Comparison of ENCODE assay signal across 9 mouse cellular contexts in genomic region chr5:88766863-88767262, GRCm38 (mm10). TPM values are rescaled to one million over a fixed set of nuclear protein-coding genes. Genes with fewer than 3 reads are reported as not detected.
A peak's percentile ranks its signal among the peaks of the same experiment; 100 is the strongest.
DNase-seq lines count a peak whose midpoint lies in the region; ATAC-seq lines count a peak whose summit lies in the region.
"Had no signal": no experiment of that assay in that cellular context is flagged by ENCODE, and none has a peak within 500 bp of the region (broad histone marks: within the 10 kb centered on the region; RNA-seq: fewer than 3 reads in every experiment).

No protein-coding gene starts in this region.

- H3K4me1 ChIP-seq in heart, embryonic 13.5 days, result peaks cover 31% of the 10 kb centered on the region
- H3K4me1 ChIP-seq in heart, embryonic 10.5 days, result peaks cover 14% of the 10 kb centered on the region; the same call in 1 of the 2 replicates
- peaks cover 70% of the 10 kb centered on the region for H3K4me1 ChIP-seq in megakaryocyte, embryonic 14.5 days

- intact Hi-C loops in gastrocnemius, postnatal 36 days (cut with DNase I), result loop anchor here (10.0 kb wide), 1 partner anchor 212 kb away; the partner anchor contains the start of gene Utp3

- peak overlapping the region; percentile 79; the same call in 1 of the 2 replicates for H3K4me2 ChIP-seq in heart, embryonic 13.5 days

- H3K9me3 ChIP-seq in heart, embryonic 13.5 days, result no peaks in the 10 kb centered on the region
- H3K9me3 ChIP-seq in heart, embryonic 10.5 days, result no peaks in the 10 kb centered on the region
- H3K9me3 ChIP-seq in megakaryocyte, embryonic 14.5 days, result no peaks in the 10 kb centered on the region

- H3K27ac ChIP-seq in heart, embryonic 13.5 days (replicated peaks), result no peak overlapping the region
- no peak overlapping the region for H3K27ac ChIP-seq in heart, embryonic 10.5 days

- no peak for ATAC-seq in heart, embryonic 13.5 days (ENCODE audit: extremely low read depth, insufficient number of reproducible peaks, low FRiP score, low TSS enrichment)
- ATAC-seq in granulocyte monocyte progenitor cell, adult 5-6 weeks (replicated peaks; ENCODE audit: poor library complexity, severe bottlenecking), result peak; percentile 54

- H3K36me3 ChIP-seq in heart, embryonic 13.5 days, result peaks cover 32% of the 10 kb centered on the region
- peaks cover 27% of the 10 kb centered on the region for H3K36me3 ChIP-seq in heart, embryonic 10.5 days
- peaks cover 76% of the 10 kb centered on the region for H3K36me3 ChIP-seq in megakaryocyte, embryonic 14.5 days (replicated peaks; ENCODE audit: low read length)

- no peaks in the 10 kb centered on the region for H3K27me3 ChIP-seq in heart, embryonic 13.5 days (replicated peaks)
- H3K27me3 ChIP-seq in heart, embryonic 10.5 days (ENCODE audit: insufficient read depth, poor library complexity, severe bottlenecking), result no peaks in the 10 kb centered on the region
- no peaks in the 10 kb centered on the region for H3K27me3 ChIP-seq in megakaryocyte, embryonic 14.5 days (replicated peaks)

- H3K4me3 ChIP-seq in heart, embryonic 13.5 days, result peak overlapping the region; percentile 81
- no peak overlapping the region for H3K4me3 ChIP-seq in heart, embryonic 10.5 days
- H3K4me3 ChIP-seq in megakaryocyte, embryonic 14.5 days (replicated peaks), result peak overlapping the region; percentile 40

- WGBS in heart, embryonic 13.5 days, result 91% methylated on average over 5 of the region's 5 CpGs
- 94% methylated on average over 5 of the region's 5 CpGs for WGBS in heart, embryonic 10.5 days

- no peak for DNase-seq in heart, embryonic 10.5 days (ENCODE audit: low spot score)
- DNase-seq in MEL-GATA-1-ER (ENCODE audit: extremely low read depth, low read depth), result peak; percentile 68
- no peak for DNase-seq in gastrocnemius, postnatal 36 days
- no peak for DNase-seq in kidney, adult 8-10 months
- no peak for DNase-seq in spleen, adult 12 weeks (ENCODE audit: low spot score)
- DNase-seq: kidney, postnatal 4 days had no signal

- H3K9ac ChIP-seq in heart, embryonic 13.5 days, result no peak overlapping the region

RNA-seq across cellular contexts. Expression of gene Dck, which starts 2.1 kb away (rescaled TPM):
- 34.8 and 37.8 TPM in 2 replicates for polyA plus RNA-seq in heart, embryonic 13.5 days (2015; fragmentation: Nextera tagmentation; extraction: Ambion mirVana)
- 52.1 and 56.5 TPM in 2 replicates for polyA plus RNA-seq in heart, embryonic 10.5 days (2016; fragmentation: Nextera tagmentation; extraction: Ambion mirVana)
- 35.4 and 45.8 TPM in 2 replicates for total RNA-seq in granulocyte monocyte progenitor cell, adult 5-6 weeks (2014; fragmentation: Nextera tagmentation)
- 20.0 and 29.3 TPM in 2 replicates for total RNA-seq in granulocyte monocyte progenitor cell, adult 5-6 weeks (2017)
- polyA plus RNA-seq in megakaryocyte, embryonic 14.5 days (2012; ENCODE audit: insufficient read depth, low replicate concordance), result 1.5 and 2.0 TPM in 2 replicates
- 1 to 10 TPM; 1.1 to 1.9 TPM for total RNA-seq in gastrocnemius, postnatal 36 days (2021)

RNA-seq across cellular contexts. Expression of gene Mob1b, which starts 46.2 kb away (rescaled TPM):
- polyA plus RNA-seq in heart, embryonic 13.5 days (2015; fragmentation: Nextera tagmentation; extraction: Ambion mirVana), result 16.8 and 17.7 TPM in 2 replicates
- 22.3 and 28.8 TPM in 2 replicates for polyA plus RNA-seq in heart, embryonic 10.5 days (2016; fragmentation: Nextera tagmentation; extraction: Ambion mirVana)
- 25.6 and 28.9 TPM in 2 replicates for total RNA-seq in granulocyte monocyte progenitor cell, adult 5-6 weeks (2014; fragmentation: Nextera tagmentation)
- total RNA-seq in granulocyte monocyte progenitor cell, adult 5-6 weeks (2017), result 6.7 and 9.6 TPM in 2 replicates
- 20.8 and 22.0 TPM in 2 replicates for polyA plus RNA-seq in megakaryocyte, embryonic 14.5 days (2012; ENCODE audit: insufficient read depth, low replicate concordance)
- total RNA-seq in gastrocnemius, postnatal 36 days (2021), result 10 to 100 TPM; 20.9 to 21.3 TPM

Comparison
In these comparisons a context has a peak if more than half of its experiments do, and no peak if none do; other contexts are left out.
1. RNA of gene Dck, which starts 2.1 kb away (polyA plus RNA-seq): 52.1 to 56.5 TPM in heart, embryonic 10.5 days and 34.8 to 37.8 TPM in heart, embryonic 13.5 days; 1.5 to 2.0 TPM in megakaryocyte, embryonic 14.5 days; every median in the first group is over 10 times any median in the second.